Mouse (Mus musculus) liver, embryonic 14.5 days (tissue): Measurements from ENCODE around the gene Dppa1. TPM values are rescaled to one million over a fixed set of nuclear protein-coding genes. Genes with fewer than 3 reads are reported as not detected.

Experiments used
- ATAC-seq: fragments of 200-750 bp; cut with Nextera tagmentation; 2 replicates; pipeline ENCODE4 v1.8.0; 2017; ENCODE audit warnings: moderate number of reproducible peaks, mild to moderate bottlenecking, moderate library complexity; ENCODE audit not compliant: insufficient read depth
- DNase-seq, 3 experiments: peaks; one replicate each; pipeline ENCODE4 v3.0.0-alpha.2; 2012 to 2013; ENCODE audit warnings: low read depth in 3 of 3, low spot score in 3 of 3
- H3K27ac ChIP-seq: fragments of 300-500 bp; sonication (generic); 2 replicates; pipeline ENCODE4 v1.5.1; 2014; ENCODE audit warnings: moderate library complexity, mild to moderate bottlenecking, control low read depth, inconsistent platforms
- H3K27me3 ChIP-seq: fragments of 300-500 bp; sonication (generic); 2 replicates; pipeline ENCODE4 v1.6.1; 2014; ENCODE audit warnings: mild to moderate bottlenecking, low read length, moderate library complexity; ENCODE audit not compliant: control insufficient read depth, insufficient read depth
- H3K36me3 ChIP-seq: fragments of 300-500 bp; sonication (generic); replicated peaks from 2 replicates; pipeline ENCODE4 v1.6.1; 2014; ENCODE audit warnings: low read depth; ENCODE audit not compliant: control insufficient read depth, insufficient read depth
- H3K4me1 ChIP-seq, 2 experiments: fragments of 200-500 bp in 1 of 2; fragments of 300-500 bp in 1 of 2; sonication (generic) in 1 of 2; replicated peaks; 2 replicates each; pipeline ENCODE4 v1.6.1; 2012 to 2014; ENCODE audit warnings: antibody characterized with exemption in 1 of 2, inconsistent platforms in 1 of 2, low read length in 1 of 2; ENCODE audit not compliant: control insufficient read depth in 2 of 2, insufficient read depth in 2 of 2
- H3K4me2 ChIP-seq: fragments of 300-500 bp; sonication (generic); 2 replicates; pipeline ENCODE4 v1.6.1; 2014; ENCODE audit warnings: low read depth, mild to moderate bottlenecking, control low read depth, moderate library complexity
- H3K4me3 ChIP-seq, 2 experiments: fragments of 200-500 bp in 1 of 2; fragments of 300-500 bp in 1 of 2; sonication (generic) in 1 of 2; 2 replicates each; pipeline ENCODE4 v1.5.1; 2012 to 2014; ENCODE audit warnings: low read depth in 2 of 2, low read length in 2 of 2, mild to moderate bottlenecking in 2 of 2, control low read depth in 1 of 2, inconsistent platforms in 1 of 2, moderate library complexity in 1 of 2; ENCODE audit not compliant: insufficient read depth in 1 of 2
- H3K9ac ChIP-seq: fragments of 300-500 bp; sonication (generic); replicated peaks from 2 replicates; pipeline ENCODE4 v1.6.1; 2014; ENCODE audit warnings: mild to moderate bottlenecking, control low read depth, moderate library complexity
- H3K9me3 ChIP-seq: fragments of 300-500 bp; sonication (generic); 2 replicates; pipeline ENCODE4 v1.6.1; 2016; ENCODE audit warnings: low read length, mixed read lengths; ENCODE audit not compliant: control insufficient read depth
- CTCF ChIP-seq: IDR thresholded peaks from 2 replicates; pipeline ENCODE4 v1.5.1; 2016; ENCODE audit warnings: antibody characterized with exemption, low read depth, control low read depth
- EP300 ChIP-seq: IDR thresholded peaks from 2 replicates; pipeline ENCODE4 v1.6.1; 2016; ENCODE audit warnings: antibody characterized with exemption, low read depth
- WGBS: fragments of 180-500 bp; shearing (Covaris S2); extraction: QIAGEN DNeasy Blood & Tissue Kit; methylation state at CpG from one replicate; pipeline ENCODE4 v1.1.7; 2014; ENCODE audit not compliant: insufficient replicate concordance; 5-methylcytosine and 5-hydroxymethylcytosine counted together
- polyA plus RNA-seq, 2 experiments: library from polyadenylated mRNA; depleted of rRNA in 1 of 2; stranded (reverse) in 1 of 2; unstranded in 1 of 2; fragments of >200 nt; fragmentation: Nextera tagmentation in 1 of 2; extraction: Ambion mirVana in 1 of 2; gene quantifications; 2 replicates each; pipeline versions ENCODE4 v1.2.1 to v1.2.3; 2012 to 2014

The Dppa1 gene
- polyA plus RNA-seq, 2 experiments = not detected

GRCm38 (mm10) chr11:46578771-46579281, 50.2 kb downstream of the Dppa1 start:
- DNase-seq = no peak

GRCm38 (mm10) chr11:46571327-46571726, 57.7 kb downstream of the Dppa1 start, which contains the start of gene BC053393:
BC053393 (plus strand) TSS chr11:46571536.
- H3K27ac ChIP-seq = no peak within 1 kb of the TSS
- H3K9me3 ChIP-seq = no peaks in the 10 kb centered on the region
- no peak for ATAC-seq
- H3K4me3 ChIP-seq = no peak within 1 kb of the TSS
- 40% methylated on average over 1 of the region's 1 CpGs for WGBS
- no peak for DNase-seq
- H3K4me2 ChIP-seq = no peak within 1 kb of the TSS
- H3K4me1 ChIP-seq = no peaks in the 10 kb centered on the region
- TF ChIP-seq EP300 (no peak), CTCF (no peak)
- no peaks in the 10 kb centered on the region for H3K36me3 ChIP-seq
- H3K27me3 ChIP-seq = no peaks in the 10 kb centered on the region
- no peak within 1 kb of the TSS for H3K9ac ChIP-seq

More at GRCm38 (mm10) chr11:46578771-46579281, 50.2 kb downstream of the Dppa1 start:
- Histone ChIP-seq H3K36me3 (no peaks in the 10 kb centered on the region), H3K4me1 (peaks cover 0 to 10% of the 10 kb centered on the region in 2 experiments; a peak in 2 of 4 replicates), H3K4me3 (no peak overlapping the region), H3K4me2 (no peak overlapping the region), H3K27me3 (no peaks in the 10 kb centered on the region), H3K9ac (no peak overlapping the region), H3K27ac (no peak overlapping the region), H3K9me3 (no peaks in the 10 kb centered on the region)
- no peak for ATAC-seq
- no peak for TF ChIP-seq CTCF
- no peak for TF ChIP-seq EP300
- 44% methylated on average over 5 of the region's 5 CpGs for WGBS

- Histone ChIP-seq H3K4me3 (no peak overlapping the region), H3K9me3 (no peaks in the 10 kb centered on the region), H3K4me1 (no peaks in the 10 kb centered on the region; a peak in 1 of 4 replicates), H3K9ac (no peak overlapping the region), H3K4me2 (no peak overlapping the region), H3K27ac (no peak overlapping the region), H3K27me3 (no peaks in the 10 kb centered on the region), H3K36me3 (no peaks in the 10 kb centered on the region)
- ATAC-seq = no peak
- no peak for DNase-seq
- WGBS = 42% methylated on average over 1 of the region's 1 CpGs
- TF ChIP-seq EP300 (no peak), CTCF (no peak)
Measured at GRCm38 (mm10) chr11:46569107-46569506, 60.0 kb downstream of the Dppa1 start.

- WGBS = 72% methylated on average over 2 of the region's 2 CpGs
- no peak for TF ChIP-seq CTCF
- TF ChIP-seq EP300 = no peak
- Histone ChIP-seq H3K4me2 (no peak overlapping the region), H3K4me1 (no peaks in the 10 kb centered on the region; a peak in 1 of 4 replicates), H3K4me3 (no peak overlapping the region), H3K9ac (no peak overlapping the region), H3K27me3 (no peaks in the 10 kb centered on the region), H3K27ac (no peak overlapping the region), H3K9me3 (no peaks in the 10 kb centered on the region), H3K36me3 (no peaks in the 10 kb centered on the region)
- ATAC-seq (no peak), DNase-seq (no peak)
Measured at GRCm38 (mm10) chr11:46565967-46566366, 63.1 kb downstream of the Dppa1 start.

GRCm38 (mm10) chr11:46564671-46565070, 64.4 kb downstream of the Dppa1 start:
- no peak overlapping the region for H3K4me3 ChIP-seq
- no peaks in the 10 kb centered on the region for H3K9me3 ChIP-seq
- no peak for ATAC-seq
- no peak overlapping the region for H3K4me2 ChIP-seq
- H3K4me1 ChIP-seq = no peaks in the 10 kb centered on the region; a peak in 1 of 4 replicates
- no peaks in the 10 kb centered on the region for H3K36me3 ChIP-seq
- H3K9ac ChIP-seq = no peak overlapping the region
- TF ChIP-seq EP300 (no peak), CTCF (no peak)
- DNase-seq = no peak
- H3K27ac ChIP-seq = no peak overlapping the region
- 35% methylated on average over 1 of the region's 1 CpGs for WGBS
- H3K27me3 ChIP-seq = no peaks in the 10 kb centered on the region
